Mouse (Mus musculus) ovary, postnatal 36 days (tissue): ENCODE data around the gene Avil.
A peak's percentile ranks its signal among the peaks of the same experiment; 100 is the strongest.
"Not testable (repeated sequence)": the region's sequence is repeated elsewhere in the genome, so short reads cannot be mapped to it uniquely, and the experiment has no call there.

Experiments used
- DNase-seq: peaks from one replicate; pipeline ENCODE4 v3.0.0; 2022; ENCODE audit warnings: low spot score, mixed read lengths

Gene Avil

GRCm38 (mm10) chr10:127059174-127059967 lies 58.9 kb downstream of the Avil start:
- peak; percentile 28 for DNase-seq

DNA sequence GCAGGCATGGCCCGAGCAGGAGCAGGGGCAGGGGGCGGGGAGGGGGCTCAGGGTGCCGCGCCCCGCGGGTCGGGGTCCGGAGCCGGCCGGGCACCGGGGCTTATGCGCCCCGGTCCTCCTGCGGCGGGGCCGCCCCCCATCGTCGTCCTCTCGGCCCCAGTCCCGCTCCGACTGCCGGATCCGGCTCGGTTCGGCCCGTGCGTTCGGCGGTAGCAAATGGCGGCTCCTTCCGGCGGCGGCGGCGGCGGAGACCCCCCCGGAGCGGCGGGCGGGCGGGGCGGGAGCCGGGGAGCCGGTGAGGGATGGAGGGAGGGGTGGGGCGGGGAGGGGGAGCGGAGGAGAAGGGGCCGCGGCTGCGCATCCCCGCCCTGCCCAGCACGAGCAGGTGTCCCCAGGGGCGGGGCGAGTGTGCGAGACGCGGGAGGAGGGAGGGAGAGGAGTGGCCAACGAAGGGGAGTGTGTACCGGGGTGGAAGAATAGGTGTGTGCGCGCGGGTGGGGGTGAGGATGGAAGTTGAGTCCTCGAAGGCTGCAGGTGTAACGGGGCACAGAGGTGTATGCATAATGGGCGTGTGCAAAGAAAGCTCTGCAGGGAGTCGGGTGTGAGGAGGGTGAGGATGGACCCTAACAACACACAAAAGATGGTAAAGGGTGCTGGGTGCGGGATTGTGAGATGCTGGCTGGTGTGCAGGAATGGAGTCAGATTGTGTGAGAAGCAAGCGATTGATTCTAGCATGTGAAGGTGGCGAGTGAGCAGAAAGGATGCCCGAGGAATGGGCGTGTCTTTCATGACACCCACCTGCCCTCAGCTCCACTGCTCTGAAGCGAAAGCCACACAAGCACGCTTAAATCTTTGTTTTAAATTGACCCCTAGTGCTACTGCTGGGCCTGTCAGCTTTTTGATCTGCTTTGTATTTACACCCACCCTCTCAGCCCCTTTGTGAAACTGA lies 59.7 kb downstream of the Avil start, which contains the start of gene March9:
Gene March9, minus strand, starts transcription at position 217 of the 949 bp plus-strand sequence.
- peak; percentile 76 for DNase-seq

DNA sequence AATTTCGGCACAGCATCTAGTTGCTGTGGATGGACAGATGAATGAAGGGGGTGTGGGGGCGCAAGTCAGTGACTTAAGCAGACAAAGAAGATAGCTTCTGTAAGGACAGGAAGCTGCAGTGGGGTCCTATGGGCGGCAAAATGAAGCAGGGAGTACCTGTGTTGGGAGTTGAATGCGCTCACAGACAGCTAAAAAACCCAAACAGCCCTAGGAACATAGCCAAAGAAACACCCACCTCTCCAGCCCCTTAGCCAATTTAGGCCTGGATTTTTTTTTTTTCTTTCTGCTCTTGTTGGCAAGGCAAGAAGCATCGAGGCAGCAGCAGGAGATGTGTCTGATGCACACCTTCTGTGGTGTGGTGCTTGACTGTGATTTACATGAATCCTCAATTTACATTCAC lies 60.6 kb downstream of the Avil start:
- DNase-seq, result no peak

DNA sequence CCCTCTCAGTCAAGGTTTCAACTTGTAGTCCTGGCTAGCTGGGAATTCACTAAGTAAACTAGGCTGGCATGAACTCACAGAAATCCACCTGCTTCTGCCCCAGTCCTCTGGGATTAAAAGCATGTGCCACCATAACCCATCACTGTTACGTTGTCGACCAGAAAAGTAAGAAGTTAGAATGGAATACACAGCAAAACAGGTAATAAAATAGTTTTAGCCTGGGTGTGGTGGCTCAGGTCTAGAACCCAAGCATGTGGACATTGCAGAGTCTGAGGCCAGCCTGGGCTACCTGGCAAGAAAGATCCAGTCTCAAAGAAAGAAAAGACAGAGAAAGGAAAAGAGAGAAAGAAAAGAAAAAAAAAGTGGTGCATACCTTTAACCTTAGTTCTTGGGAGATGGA lies 61.0 kb downstream of the Avil start:
- DNase-seq, result no peak

DNA sequence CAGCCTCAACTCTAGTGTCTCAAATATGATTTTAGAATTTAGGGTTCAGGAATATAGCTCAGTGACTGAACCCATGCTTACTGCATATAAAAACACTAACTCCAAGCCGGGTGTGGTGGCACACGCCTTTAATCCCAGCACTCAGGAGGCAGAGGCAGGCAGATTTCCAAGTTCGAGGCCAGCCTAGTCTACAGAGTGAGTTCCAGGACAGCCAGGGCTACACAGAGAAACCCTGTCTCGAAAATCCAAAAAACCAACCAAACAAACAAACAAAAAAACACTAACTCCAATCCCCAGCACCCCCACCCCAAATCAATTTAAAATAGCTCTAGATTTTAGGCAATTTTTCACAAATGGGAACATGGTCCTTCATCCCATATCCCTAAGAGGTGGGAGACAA lies 61.6 kb downstream of the Avil start:
- not testable (repeated sequence) for DNase-seq

DNA sequence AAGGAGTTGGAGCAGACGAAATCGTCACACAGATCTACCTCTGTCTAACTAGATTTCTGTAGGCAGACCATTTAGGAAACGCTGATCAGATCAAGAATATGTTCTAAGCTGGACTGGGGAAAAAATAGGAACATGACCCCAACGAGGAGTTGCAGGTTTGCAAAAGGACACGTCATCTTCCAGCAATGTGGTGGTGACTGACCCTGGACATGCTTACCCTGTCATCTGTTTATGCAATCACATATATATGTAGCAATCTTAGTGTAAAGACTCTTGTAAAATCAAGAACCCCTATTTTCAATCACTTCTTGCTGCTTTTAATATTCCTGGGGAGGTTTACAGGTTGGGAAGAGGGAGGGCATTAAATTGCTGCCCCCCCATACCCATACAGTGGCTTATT lies 62.0 kb downstream of the Avil start:
- DNase-seq, result no peak

DNA sequence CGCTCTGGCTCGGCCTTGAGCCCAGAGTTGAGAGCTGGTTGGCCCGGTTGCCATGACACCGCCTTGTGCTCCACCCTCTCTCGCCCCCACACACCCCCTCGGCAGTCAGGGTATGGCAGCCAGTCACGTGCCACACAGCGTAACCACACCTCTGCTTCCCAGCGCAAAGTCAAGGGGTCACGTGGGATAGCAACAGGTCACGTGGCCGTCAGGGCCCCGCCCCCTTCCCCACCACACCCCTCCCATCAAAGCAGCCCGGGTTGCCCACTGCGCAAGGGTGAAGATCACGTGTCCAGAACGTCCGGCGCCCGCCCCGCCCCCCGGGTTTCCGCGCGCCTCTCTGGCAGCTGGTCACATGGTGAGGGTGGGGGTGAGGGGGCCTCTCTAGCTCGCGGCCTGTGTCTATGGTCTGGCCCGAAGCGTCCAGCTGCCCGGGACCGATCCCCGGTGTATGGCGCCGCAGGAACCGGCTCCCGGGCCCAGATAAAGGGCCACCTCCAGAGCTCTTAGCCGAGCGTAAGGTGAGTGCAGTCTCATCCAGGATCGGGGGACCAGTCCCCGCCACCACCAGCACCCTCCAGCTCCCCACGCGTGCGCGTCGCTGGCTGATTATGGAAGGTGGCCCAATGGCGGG lies 62.8 kb downstream of the Avil start, which contains the start of gene Cdk4:
Gene Cdk4, plus strand, starts transcription at position 296 of the 634 bp plus-strand sequence.
- DNase-seq, result peak; percentile 99

- peak; percentile 30 for DNase-seq
Measured at GRCm38 (mm10) chr10:127063913-127064870, 63.7 kb downstream of the Avil start.

GRCm38 (mm10) chr10:127065981-127066380 lies 65.5 kb downstream of the Avil start:
- no peak for DNase-seq

DNA sequence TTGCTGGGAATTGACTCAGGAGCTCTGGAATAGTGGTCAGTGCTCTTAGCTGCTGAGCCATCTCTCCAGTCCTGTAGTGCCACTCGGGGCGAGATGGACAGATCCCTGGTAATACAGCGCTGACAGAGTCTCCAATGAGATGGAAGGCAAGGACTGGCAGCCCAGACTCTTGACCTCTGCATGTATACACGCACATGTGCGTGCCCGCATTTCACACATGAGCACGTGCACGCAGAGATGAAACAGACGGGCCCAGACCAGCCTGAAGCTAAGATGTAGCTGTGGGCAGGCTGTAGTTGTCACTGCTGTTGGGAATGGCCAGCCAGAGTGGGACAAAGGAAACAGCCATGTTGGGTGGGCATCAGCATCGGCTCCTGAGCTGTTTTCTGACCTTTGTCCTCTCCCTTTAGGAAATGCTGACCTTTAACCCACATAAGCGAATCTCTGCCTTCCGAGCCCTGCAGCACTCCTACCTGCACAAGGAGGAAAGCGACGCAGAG lies 66.1 kb downstream of the Avil start:
- no peak for DNase-seq

DNA sequence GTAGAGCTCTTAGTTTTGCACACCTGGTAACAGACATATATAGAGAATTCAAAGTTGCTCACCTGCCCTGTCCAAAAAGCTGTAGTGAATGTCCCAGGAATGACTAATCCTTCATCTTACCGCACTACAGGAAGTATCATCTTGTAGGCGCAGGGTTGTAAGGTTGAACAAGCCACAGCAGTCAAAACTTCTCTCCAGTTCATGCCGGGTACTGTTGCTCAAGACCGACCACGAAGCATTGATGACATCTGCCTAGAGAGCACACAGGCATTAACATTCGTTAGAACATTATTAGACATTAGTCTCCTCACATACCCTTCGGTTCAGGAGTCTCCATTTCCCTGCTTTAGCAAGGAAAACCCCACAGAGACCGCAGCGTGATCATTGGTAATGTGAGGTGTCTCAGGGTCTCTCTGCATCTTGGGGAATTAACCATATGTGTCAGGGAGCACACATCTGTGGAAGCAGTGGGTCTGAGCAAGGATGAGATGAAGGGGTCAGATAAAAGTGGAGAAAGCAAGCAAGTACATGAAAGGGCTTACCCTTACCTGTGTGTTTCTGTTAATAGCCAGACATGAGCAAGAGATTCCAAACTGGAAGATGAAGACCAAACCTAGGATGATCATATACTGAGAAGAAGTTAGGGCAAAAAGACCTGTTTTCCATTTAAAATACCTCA lies 68.0 kb downstream of the Avil start:
- DNase-seq, result no peak

DNA sequence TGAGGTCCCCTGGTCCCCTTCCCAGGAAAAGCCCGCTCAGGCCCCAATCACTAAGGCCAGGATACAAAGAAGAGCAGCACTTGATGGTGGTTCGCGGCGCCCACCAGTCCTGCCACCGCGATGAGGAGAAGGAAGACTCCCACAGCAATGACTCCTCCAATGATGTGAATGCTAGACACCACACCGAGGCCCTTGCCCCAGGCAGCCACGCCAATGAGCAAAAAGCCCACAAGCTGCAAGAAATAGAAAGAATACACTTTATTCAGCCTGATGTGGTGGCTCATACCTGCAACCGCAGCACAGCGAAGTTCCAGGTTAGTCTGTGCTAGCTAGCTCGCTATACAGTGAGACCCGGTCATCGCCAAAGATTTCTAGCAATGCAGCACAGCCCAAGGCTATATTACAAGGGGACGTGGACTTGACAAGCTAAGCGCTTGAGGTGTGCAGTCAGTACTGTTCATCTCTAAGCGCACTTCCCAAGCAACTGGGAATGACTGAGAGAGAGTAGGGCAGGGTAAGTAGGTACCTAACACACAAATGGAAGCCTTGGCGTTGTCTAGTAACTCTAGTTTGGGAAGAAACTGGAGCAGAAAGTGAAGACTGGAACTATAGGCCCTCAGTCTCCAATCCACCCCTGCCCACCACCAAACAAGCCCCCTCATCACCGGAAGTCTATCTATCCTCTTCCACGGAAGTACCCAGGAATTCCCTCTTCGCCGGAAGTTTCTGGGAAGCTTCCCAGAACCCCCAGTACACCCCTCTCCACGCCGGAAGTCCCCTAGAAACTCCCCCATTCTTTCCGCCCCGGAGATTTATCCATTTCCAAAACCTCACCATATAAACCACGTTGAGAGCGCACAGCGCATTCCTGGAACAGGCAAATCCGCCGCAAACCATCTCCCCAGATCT lies 69.0 kb downstream of the Avil start:
- no peak for DNase-seq
